Mouse (Mus musculus): Measurements from ENCODE around the gene Cep128.

GRCm38 (mm10) chr12:91067083-91067441, 317.1 kb downstream of the Cep128 start:
- TF ChIP-seq CTCF (IDR thresholded peaks at IDR 0.05; ENCODE audit: insufficient read depth, low read length) (no peak), POLR2A (IDR thresholded peaks at IDR 0.05; ENCODE audit: borderline replicate concordance, extremely low read depth, low read depth, low read length) (no peak)

Measured in lung, adult 2 months (tissue).